Mouse (Mus musculus): ENCODE data around the gene Sema4b. TPM values are rescaled to one million over a fixed set of nuclear protein-coding genes. Genes with fewer than 3 reads are reported as not detected.

Gene Sema4b
- total RNA-seq, 4 experiments from 2014 or later, result 10.9 to 14.0 (median 11.7) TPM

- no peak for DNase-seq (ENCODE audit: low spot score)
Observed at GRCm38 (mm10) chr7:80177438-80177837, 9.2 kb upstream of the Sema4b start.

GRCm38 (mm10) chr7:80178037-80178729 is 8.5 kb upstream of the Sema4b start:
- no peak for DNase-seq (ENCODE audit: low spot score)

GRCm38 (mm10) chr7:80179327-80179726 is 7.3 kb upstream of the Sema4b start:
- DNase-seq (ENCODE audit: low spot score), result no peak

- DNase-seq (ENCODE audit: low spot score), result no peak
Observed at GRCm38 (mm10) chr7:80179790-80180189, 6.9 kb upstream of the Sema4b start.

GRCm38 (mm10) chr7:80180202-80180601 is 6.4 kb upstream of the Sema4b start:
- no peak for DNase-seq (ENCODE audit: low spot score)

GRCm38 (mm10) chr7:80181078-80181477 is 5.6 kb upstream of the Sema4b start:
- DNase-seq (ENCODE audit: low spot score), result no peak

GRCm38 (mm10) chr7:80182139-80182538 is 4.5 kb upstream of the Sema4b start:
- no peak for DNase-seq (ENCODE audit: low spot score)

- DNase-seq (ENCODE audit: low spot score), result no peak
Observed at GRCm38 (mm10) chr7:80183466-80183865, 3.2 kb upstream of the Sema4b start.

GRCm38 (mm10) chr7:80183969-80184368 is 2.7 kb upstream of the Sema4b start:
- DNase-seq (ENCODE audit: low spot score), result no peak

GRCm38 (mm10) chr7:80184551-80184950 is 2.1 kb upstream of the Sema4b start:
- no peak for DNase-seq (ENCODE audit: low spot score)

GRCm38 (mm10) chr7:80184968-80185367 is 1.7 kb upstream of the Sema4b start:
- DNase-seq (ENCODE audit: low spot score), result no peak

- DNase-seq (ENCODE audit: low spot score), result peak; percentile 82
Observed at GRCm38 (mm10) chr7:80186021-80186420, 620 bp upstream of the Sema4b start.

- no peak for DNase-seq (ENCODE audit: low spot score)
Observed at GRCm38 (mm10) chr7:80187501-80187900, 860 bp downstream of the Sema4b start.

- DNase-seq (ENCODE audit: low spot score), result no peak
Observed at GRCm38 (mm10) chr7:80188579-80189125, 2.0 kb downstream of the Sema4b start.

GRCm38 (mm10) chr7:80189147-80189933 is 2.7 kb downstream of the Sema4b start:
- DNase-seq (ENCODE audit: low spot score), result no peak

GRCm38 (mm10) chr7:80191455-80191854 is 4.8 kb downstream of the Sema4b start:
- no peak for DNase-seq (ENCODE audit: low spot score)

- DNase-seq (ENCODE audit: low spot score), result peak; percentile 70
Observed at GRCm38 (mm10) chr7:80192226-80193061, 5.8 kb downstream of the Sema4b start.

- DNase-seq (ENCODE audit: low spot score), result no peak
Observed at GRCm38 (mm10) chr7:80193941-80194739, 7.5 kb downstream of the Sema4b start.

- DNase-seq (ENCODE audit: low spot score), result no peak
Observed at GRCm38 (mm10) chr7:80195146-80195545, 8.5 kb downstream of the Sema4b start.

GRCm38 (mm10) chr7:80195576-80196263 is 9.1 kb downstream of the Sema4b start:
- no peak for DNase-seq (ENCODE audit: low spot score)

Data from heart, adult 8-10 months (tissue).